Mouse (Mus musculus) B cell, adult 67 days (primary cell): ENCODE results near the gene Tnik. TPM values are rescaled to one million over a fixed set of nuclear protein-coding genes. Genes with fewer than 3 reads are reported as not detected.

Experiments used
- total RNA-seq, 2 experiments: library from RNA; stranded (reverse); gene quantifications; 4 replicates each; pipeline ENCODE4 v1.2.4; 2023

The Tnik gene
- 10 to 100 TPM; 14.0 to 17.0 TPM for total RNA-seq

DNA sequence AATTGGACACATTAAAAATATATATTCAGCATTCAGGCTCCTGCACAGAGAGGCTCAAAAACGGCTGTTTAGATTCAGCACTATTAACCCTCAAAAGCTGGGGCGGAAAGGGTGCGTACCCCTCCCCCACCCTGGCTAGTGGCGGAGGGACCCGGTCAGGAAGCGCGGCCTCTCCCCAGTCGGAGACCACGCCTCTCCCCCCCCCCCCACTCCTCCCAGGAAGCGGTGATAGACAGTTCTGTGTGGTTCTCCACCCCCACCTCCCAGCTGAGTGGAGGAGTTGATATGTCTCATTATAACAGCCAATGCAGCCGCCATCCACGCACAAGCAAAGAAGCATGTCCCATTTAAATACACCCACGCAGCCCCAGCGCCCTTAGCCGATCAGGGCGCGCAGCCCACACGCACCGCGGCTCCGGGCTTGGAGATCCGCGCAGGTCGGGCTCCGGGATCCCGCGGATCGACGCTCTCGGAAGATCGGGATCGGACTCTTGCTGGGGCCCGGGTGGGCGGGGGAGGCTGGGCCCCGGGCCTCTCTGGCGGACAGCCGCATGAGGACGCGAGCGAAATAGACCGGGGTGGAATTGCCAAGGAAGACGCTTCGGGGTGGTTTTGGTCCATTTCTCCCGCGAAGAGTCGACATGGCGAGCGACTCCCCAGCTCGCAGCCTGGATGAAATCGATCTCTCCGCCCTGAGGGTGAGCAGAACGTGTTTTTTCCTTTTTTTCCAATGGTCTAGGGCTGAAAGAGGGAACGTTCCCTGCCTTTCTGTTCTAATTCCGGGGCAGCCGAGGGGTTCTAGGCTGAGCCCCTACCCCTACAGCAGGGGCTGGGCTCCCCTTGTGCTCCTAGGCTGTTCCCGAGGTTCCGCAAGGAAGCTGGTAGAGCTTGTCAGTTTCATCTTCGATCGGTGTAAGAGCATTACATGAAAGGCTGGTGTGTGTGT is at the start of gene Tnik:
Gene Tnik (plus strand): TSS at position 213 of the 946 bp plus-strand sequence.

DNA sequence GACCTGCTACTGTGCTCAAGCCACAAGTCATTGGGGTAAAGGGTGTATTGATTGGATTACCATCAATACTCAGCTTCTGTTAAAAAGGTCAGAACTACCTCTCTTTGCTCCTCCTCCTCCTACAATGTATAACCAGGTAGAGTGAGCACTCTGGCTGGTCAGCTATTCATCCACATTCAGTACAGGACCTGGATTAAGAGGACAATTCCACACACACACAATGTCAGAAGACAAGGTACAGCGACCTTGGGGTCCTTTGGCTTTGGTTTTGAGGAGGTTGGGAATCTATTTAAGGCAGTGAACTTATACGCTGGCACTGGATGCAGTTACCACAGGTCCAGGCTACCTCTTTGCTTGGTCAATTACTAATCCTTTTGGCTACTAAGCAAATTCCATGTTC is 434.8 kb downstream of the Tnik start, which contains the start of gene Slc2a2:
Gene Slc2a2 (plus strand): TSS at position 107 of the 400 bp plus-strand sequence.

